Comparison of ENCODE assay signal across 23 mouse cellular contexts in the genomic region with DNA sequence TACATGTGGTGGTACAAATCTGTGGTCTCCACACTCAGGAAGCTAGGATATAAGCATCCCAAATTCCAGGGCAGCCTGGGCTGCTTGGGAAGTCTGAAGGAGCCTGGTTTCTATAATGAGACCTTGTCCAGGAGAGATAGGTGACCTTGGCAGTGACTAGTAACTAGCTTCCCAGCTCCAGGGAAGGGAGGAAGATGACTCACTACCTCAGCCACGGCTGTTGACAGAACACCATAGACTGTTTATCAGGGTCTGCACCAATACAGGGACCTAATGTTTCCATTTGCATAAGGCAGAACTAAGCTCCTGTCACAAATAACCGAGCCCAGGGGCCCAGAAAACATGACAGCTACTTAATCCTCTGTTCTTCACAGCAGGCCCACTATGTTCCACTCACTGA.
DNase-seq lines count a peak whose midpoint lies in the region; ATAC-seq and TF ChIP-seq lines count a peak whose summit lies in the region.
"Had no signal": no experiment of that assay in that cellular context is flagged by ENCODE, and none has a peak within 500 bp of the region (broad histone marks: within the 10 kb centered on the region; RNA-seq: fewer than 3 reads in every experiment).

No protein-coding gene starts in this region.

- H3K27ac ChIP-seq in heart, embryonic 12.5 days (ENCODE audit: poor library complexity, severe bottlenecking), result peak overlapping the region; percentile 51; the same call in 1 of the 2 replicates
- no peak overlapping the region for H3K27ac ChIP-seq in heart, embryonic 10.5 days
- H3K27ac ChIP-seq in heart, postnatal 0 days (ENCODE audit: low read depth), result peak overlapping the region; percentile 46; the same call in 1 of the 2 replicates
- no peak overlapping the region for H3K27ac ChIP-seq in heart, adult 2 months
- H3K27ac ChIP-seq in macrophage, result 0 out of 2 replicates have a peak overlapping the region, but pooled peaks have one; percentile 33
- H3K27ac ChIP-seq in lung, postnatal 0 days (ENCODE audit: low read length), result no peak overlapping the region
- H3K27ac ChIP-seq: forebrain, embryonic 10.5 days; forebrain, embryonic 13.5 days; hindbrain, embryonic 12.5 days; hindbrain, embryonic 15.5 days had no signal

- H3K79me2 ChIP-seq in heart, adult 2 months (replicated peaks; ENCODE audit: control insufficient read depth, insufficient read depth, low read length), result no peaks in the 10 kb centered on the region
- no peaks in the 10 kb centered on the region for H3K79me2 ChIP-seq in macrophage (ENCODE audit: inconsistent target)

- peaks cover 48% of the 10 kb centered on the region for H3K36me3 ChIP-seq in heart, embryonic 12.5 days
- H3K36me3 ChIP-seq in heart, embryonic 10.5 days, result peaks cover 21% of the 10 kb centered on the region; the same call in 1 of the 2 replicates
- H3K36me3 ChIP-seq in heart, postnatal 0 days (replicated peaks; ENCODE audit: control insufficient read depth, insufficient read depth, low read length), result no peaks in the 10 kb centered on the region
- no peaks in the 10 kb centered on the region for H3K36me3 ChIP-seq in heart, adult 2 months (ENCODE audit: control insufficient read depth, insufficient read depth, low read length)
- H3K36me3 ChIP-seq in macrophage (ENCODE audit: inconsistent target), result no peaks in the 10 kb centered on the region
- H3K36me3 ChIP-seq in lung, postnatal 0 days (ENCODE audit: insufficient read depth, low read length), result peaks cover 4% of the 10 kb centered on the region; the same call in 1 of the 2 replicates
- H3K36me3 ChIP-seq: forebrain, embryonic 10.5 days; hindbrain, embryonic 12.5 days had no signal

- 21% methylated on average over 2 of the region's 2 CpGs for WGBS in heart, embryonic 12.5 days
- WGBS in heart, embryonic 10.5 days, result 36% methylated on average over 2 of the region's 2 CpGs
- 17% methylated on average over 2 of the region's 2 CpGs for WGBS in heart, postnatal 0 days
- 31% methylated on average over 2 of the region's 2 CpGs for WGBS in heart, adult 2 months
- WGBS in macrophage (ENCODE audit: missing documents), result 79% methylated on average over 2 of the region's 2 CpGs
- 57% methylated on average over 2 of the region's 2 CpGs for WGBS in lung, postnatal 0 days

- no peak for TF ChIP-seq EP300 in heart, postnatal 0 days (IDR thresholded peaks at IDR 0.05; ENCODE audit: low read depth)
- no peak for TF ChIP-seq EP300 in heart, adult 2 months (IDR thresholded peaks at IDR 0.05; ENCODE audit: insufficient read depth, low read depth, low read length)
- TF ChIP-seq EP300 in lung, postnatal 0 days (IDR thresholded peaks at IDR 0.05), result no peak

- peaks cover 11% of the 10 kb centered on the region for H3K9me3 ChIP-seq in heart, embryonic 12.5 days (replicated peaks)
- H3K9me3 ChIP-seq in heart, embryonic 10.5 days, result no peaks in the 10 kb centered on the region
- peaks cover 5% of the 10 kb centered on the region for H3K9me3 ChIP-seq in heart, postnatal 0 days (replicated peaks; ENCODE audit: control insufficient read depth, low read length)
- no peaks in the 10 kb centered on the region for H3K9me3 ChIP-seq in lung, postnatal 0 days (ENCODE audit: low read length)
- H3K9me3 ChIP-seq: forebrain, embryonic 13.5 days; hindbrain, embryonic 15.5 days had no signal

- no peak overlapping the region for H3K9ac ChIP-seq in heart, embryonic 12.5 days
- H3K9ac ChIP-seq in heart, postnatal 0 days (replicated peaks; ENCODE audit: low read depth, low read length), result no peak overlapping the region
- H3K9ac ChIP-seq in heart, adult 2 months (ENCODE audit: low read depth, low read length), result no peak overlapping the region
- no peak overlapping the region for H3K9ac ChIP-seq in lung, postnatal 0 days (replicated peaks; ENCODE audit: low read depth)
- H3K9ac ChIP-seq: forebrain, embryonic 13.5 days; hindbrain, embryonic 12.5 days; hindbrain, embryonic 15.5 days had no signal

- peaks cover 7% of the 10 kb centered on the region; the same call in 1 of the 2 replicates for H3K4me1 ChIP-seq in heart, embryonic 12.5 days (replicated peaks)
- H3K4me1 ChIP-seq in heart, embryonic 10.5 days, result no peaks in the 10 kb centered on the region
- H3K4me1 ChIP-seq in heart, postnatal 0 days (ENCODE audit: control insufficient read depth, insufficient read depth), result no peaks in the 10 kb centered on the region
- no peaks in the 10 kb centered on the region for H3K4me1 ChIP-seq in heart, adult 2 months (ENCODE audit: control insufficient read depth, insufficient read depth, low read length)
- no peaks in the 10 kb centered on the region for H3K4me1 ChIP-seq in lung, postnatal 0 days (ENCODE audit: insufficient read depth, low read depth, low read length)
- H3K4me1 ChIP-seq: forebrain, embryonic 10.5 days; forebrain, embryonic 13.5 days; hindbrain, embryonic 12.5 days; hindbrain, embryonic 15.5 days had no signal

- TF ChIP-seq POLR2A in heart, adult 2 months (IDR thresholded peaks at IDR 0.05; ENCODE audit: insufficient read depth, low read depth, low read length), result no peak

- intact Hi-C loops in heart, adult 2 months (cut with DNase I), result no loop called here

- no peaks in the 10 kb centered on the region for H3K27me3 ChIP-seq in heart, embryonic 12.5 days (replicated peaks)
- H3K27me3 ChIP-seq in heart, embryonic 10.5 days (ENCODE audit: insufficient read depth, poor library complexity, severe bottlenecking), result no peaks in the 10 kb centered on the region
- no peaks in the 10 kb centered on the region for H3K27me3 ChIP-seq in heart, postnatal 0 days (ENCODE audit: control insufficient read depth, insufficient read depth, low read length)
- H3K27me3 ChIP-seq in heart, adult 2 months (ENCODE audit: control insufficient read depth, insufficient read depth, low read length), result no peaks in the 10 kb centered on the region
- H3K27me3 ChIP-seq in lung, postnatal 0 days (replicated peaks; ENCODE audit: insufficient read depth, low read length), result no peaks in the 10 kb centered on the region
- H3K27me3 ChIP-seq: forebrain, embryonic 13.5 days; hindbrain, embryonic 12.5 days; hindbrain, embryonic 15.5 days had no signal

- DNase-seq in adrenal gland, adult 2 months, result peak; percentile 30
- no peak for DNase-seq in adrenal gland, adult 8-10 months
- no peak for DNase-seq in heart, embryonic 10.5 days (ENCODE audit: low spot score)
- peak; percentile 37 for DNase-seq in heart, postnatal 0 days (ENCODE audit: low spot score)
- DNase-seq in heart, adult 2 months, result no peak
- DNase-seq in lung, postnatal 0 days (ENCODE audit: low spot score), result no peak
- DNase-seq: adrenal gland, postnatal 25 days; cerebellum, adult 18-20 months; cerebellum, adult 9-10 months; cerebellum, postnatal 14 days; gastrocnemius, postnatal 10 days; gastrocnemius, postnatal 36 days; heart, postnatal 10 days; kidney, adult 2 months had no signal

- no peak overlapping the region for H3K4me3 ChIP-seq in heart, embryonic 12.5 days
- H3K4me3 ChIP-seq in heart, embryonic 10.5 days, result no peak overlapping the region
- no peak overlapping the region for H3K4me3 ChIP-seq in heart, postnatal 0 days (ENCODE audit: low read depth, low read length)
- no peak overlapping the region for H3K4me3 ChIP-seq in heart, adult 2 months
- H3K4me3 ChIP-seq in macrophage (ENCODE audit: inconsistent target), result no peak overlapping the region
- H3K4me3 ChIP-seq in lung, postnatal 0 days (ENCODE audit: low read depth, low read length), result no peak overlapping the region
- H3K4me3 ChIP-seq: forebrain, embryonic 10.5 days; forebrain, embryonic 13.5 days; hindbrain, embryonic 12.5 days; hindbrain, embryonic 15.5 days had no signal

- no peak for ATAC-seq in heart, embryonic 12.5 days (ENCODE audit: insufficient number of reproducible peaks, low FRiP score)
- ATAC-seq in heart, postnatal 0 days (ENCODE audit: insufficient read depth, low read depth), result peak; percentile 62; the same call in 1 of the 2 replicates
- no peak for ATAC-seq in lung, postnatal 0 days
- ATAC-seq: activated CD4-positive, CD25-positive, alpha-beta regulatory T cell, adult 4 months; forebrain, embryonic 13.5 days; forebrain, embryonic 16.5 days; intestine, postnatal 0 days had no signal

- TF ChIP-seq CTCF in heart, postnatal 0 days (IDR thresholded peaks at IDR 0.05; ENCODE audit: low read depth), result no peak
- no peak for TF ChIP-seq CTCF in heart, adult 2 months (IDR thresholded peaks at IDR 0.05)
- TF ChIP-seq CTCF in lung, postnatal 0 days (IDR thresholded peaks at IDR 0.05), result no peak

- H3K4me2 ChIP-seq in heart, embryonic 12.5 days, result no peak overlapping the region
- no peak overlapping the region for H3K4me2 ChIP-seq in heart, postnatal 0 days (ENCODE audit: low read depth, low read length)
- no peak overlapping the region for H3K4me2 ChIP-seq in lung, postnatal 0 days (replicated peaks; ENCODE audit: low read depth, low read length)
- H3K4me2 ChIP-seq: forebrain, embryonic 13.5 days; hindbrain, embryonic 12.5 days; hindbrain, embryonic 15.5 days had no signal

Comparison
In these comparisons a context has a peak if more than half of its experiments do, and no peak if none do; other contexts are left out.
1. DNase-seq: peak in adrenal gland, adult 2 months (single experiment) and heart, postnatal 0 days (single experiment); none in adrenal gland, adult 8-10 months (single experiment), heart, embryonic 10.5 days (single experiment), heart, adult 2 months (0 of 2) and lung, postnatal 0 days (single experiment).
2. H3K27ac ChIP-seq: peak in heart, embryonic 12.5 days (single experiment), heart, postnatal 0 days (single experiment) and macrophage (single experiment); none in heart, embryonic 10.5 days (single experiment), heart, adult 2 months (single experiment) and lung, postnatal 0 days (single experiment).